Mouse (Mus musculus) lung, embryonic 15.5 days (tissue): ENCODE data around the gene C5ar1. TPM values are rescaled to one million over a fixed set of nuclear protein-coding genes. Genes with fewer than 3 reads are reported as not detected.

Experiments
- polyA plus RNA-seq: library from polyadenylated mRNA; unstranded; fragments of >200 nt; fragmentation: Nextera tagmentation; extraction: Ambion mirVana; gene quantifications from 2 replicates; pipeline ENCODE4 v1.2.1, GENCODE M21; 2015

Gene C5ar1
- polyA plus RNA-seq, 1 experiment from 2014 or later: 2.5 TPM

Other genes with a start within 250 kb of the C5ar1 start
- 5.8 and 8.0 TPM in 2 replicates for gene Bicra, start 211.6 kb downstream of the C5ar1 start, polyA plus RNA-seq
- gene Zfp541, start 197.7 kb downstream of the C5ar1 start, polyA plus RNA-seq: 0.04 TPM in 1 of 2 replicates, not detected in the other
- 168 and 178 TPM in 2 replicates for gene Napa, start 161.1 kb downstream of the C5ar1 start, polyA plus RNA-seq
- 28.5 and 31.7 TPM in 2 replicates for gene Kptn, start 139.6 kb downstream of the C5ar1 start, polyA plus RNA-seq
- 0.10 and 0.12 TPM in 2 replicates for gene Slc8a2, start 129.7 kb downstream of the C5ar1 start, polyA plus RNA-seq
- 20.2 and 20.6 TPM in 2 replicates for gene Meis3, start 84.5 kb downstream of the C5ar1 start, polyA plus RNA-seq
- 13.4 and 15.3 TPM in 2 replicates for gene Dhx34, start 37.5 kb downstream of the C5ar1 start, polyA plus RNA-seq
- gene C5ar2, start 15.4 kb downstream of the C5ar1 start, polyA plus RNA-seq: 0.18 and 0.36 TPM in 2 replicates
- 14.7 and 16.4 TPM in 2 replicates for gene Inafm1, start 14.1 kb upstream of the C5ar1 start, polyA plus RNA-seq
- 22.4 and 23.0 TPM in 2 replicates for gene Ccdc9, start 27.3 kb upstream of the C5ar1 start, polyA plus RNA-seq
- gene Bbc3, start 48.9 kb upstream of the C5ar1 start, polyA plus RNA-seq: 10.3 and 12.0 TPM in 2 replicates
- gene Sae1, start 128.3 kb upstream of the C5ar1 start, polyA plus RNA-seq: 340 and 341 TPM in 2 replicates
- gene Zc3h4, start 141.4 kb upstream of the C5ar1 start, polyA plus RNA-seq: 18.0 and 18.4 TPM in 2 replicates
- 43.2 and 48.5 TPM in 2 replicates for gene Tmem160, start 193.2 kb upstream of the C5ar1 start, polyA plus RNA-seq
- gene Npas1, start 218.2 kb upstream of the C5ar1 start, polyA plus RNA-seq: 0.21 and 0.26 TPM in 2 replicates